Mouse (Mus musculus) lung, postnatal 10 days (tissue): ENCODE data around the gene Tex38.

ENCODE experiments used
- DNase-seq: peaks from one replicate; pipeline ENCODE4 v3.0.0; 2021

Gene Tex38

DNA sequence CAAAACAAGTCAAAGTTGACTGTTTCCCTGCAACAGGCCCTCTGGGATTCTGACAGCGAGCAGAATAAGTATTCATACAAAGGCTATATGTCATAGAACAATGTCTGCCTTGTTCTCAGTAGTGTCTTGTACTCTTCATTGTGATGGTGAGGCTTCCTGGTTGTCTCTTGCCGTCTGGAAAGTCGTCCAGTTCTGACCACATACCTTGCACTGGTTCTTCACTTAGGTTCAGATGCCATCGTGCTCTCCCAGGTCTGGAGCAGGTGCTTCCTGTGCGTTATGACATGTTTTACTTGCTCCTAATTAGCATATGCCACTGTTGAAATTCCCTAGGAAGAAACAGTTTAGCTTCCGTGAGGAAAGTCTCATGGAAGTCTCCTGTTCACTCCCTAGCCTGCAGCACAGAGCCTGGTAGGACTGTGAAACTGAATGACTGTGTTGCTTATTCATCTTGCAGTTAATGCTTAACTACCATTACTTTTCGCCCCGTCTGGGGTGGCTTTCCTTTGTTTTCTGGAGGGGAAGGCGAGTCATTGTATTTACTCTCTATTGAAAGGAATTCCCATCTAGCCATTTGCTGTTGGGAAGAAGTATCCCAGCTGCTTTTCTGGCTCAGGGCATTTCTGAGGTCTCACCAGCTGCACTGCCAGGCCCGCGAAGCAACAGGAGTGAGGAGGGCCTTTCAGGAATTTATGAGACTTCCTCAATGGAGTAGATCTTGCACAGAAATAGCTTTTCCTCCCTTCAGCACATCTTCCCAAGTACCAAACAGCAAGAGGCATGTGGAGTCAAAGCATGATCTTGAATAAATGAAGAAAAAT is 13.0 kb downstream of the Tex38 start:
- DNase-seq: no peak

- no peak for DNase-seq
Observed at GRCm38 (mm10) chr4:115764581-115764980, 16.2 kb downstream of the Tex38 start.

DNA sequence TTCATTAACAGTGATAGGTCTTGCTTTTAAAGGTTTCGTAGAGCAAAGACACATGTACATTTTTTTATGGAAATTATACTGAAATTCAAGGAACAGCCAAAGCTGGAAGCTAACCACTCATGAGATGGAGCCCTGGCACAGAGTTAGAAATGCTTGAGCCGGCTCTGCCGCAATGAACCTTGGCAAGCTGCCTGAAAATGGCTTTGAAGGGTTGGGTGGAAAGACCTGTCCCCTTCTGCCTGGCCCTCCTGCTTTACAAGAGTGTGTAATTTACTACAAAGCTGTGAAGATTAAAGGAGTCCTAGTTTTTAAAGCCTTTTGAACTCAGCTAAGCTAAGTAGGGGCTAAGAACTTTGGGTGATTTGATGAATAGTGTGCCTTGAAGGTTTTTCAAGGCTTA is 19.6 kb downstream of the Tex38 start:
- DNase-seq: peak; percentile 77

- DNase-seq: no peak
Observed at GRCm38 (mm10) chr4:115754851-115755250, 26.0 kb downstream of the Tex38 start.

DNA sequence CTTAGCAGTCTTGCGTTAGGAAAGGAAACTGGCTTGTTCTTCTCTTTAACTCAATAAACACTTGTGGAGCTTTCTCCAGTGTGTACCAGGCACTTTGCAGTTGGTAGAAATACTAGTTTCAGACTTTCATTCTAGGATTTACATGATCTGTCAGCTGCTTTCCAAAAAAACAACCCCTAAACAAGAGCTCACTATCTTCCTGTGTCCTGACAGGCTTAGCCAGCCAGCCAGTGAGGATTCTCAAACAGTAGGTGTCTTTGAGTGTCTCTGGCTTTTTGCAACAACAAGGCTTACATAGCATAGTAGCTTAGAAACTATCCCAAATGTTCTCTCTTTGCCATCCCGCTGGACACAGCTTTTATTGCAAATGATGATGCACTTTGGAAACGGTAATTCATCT is 26.7 kb downstream of the Tex38 start:
- DNase-seq: no peak

DNA sequence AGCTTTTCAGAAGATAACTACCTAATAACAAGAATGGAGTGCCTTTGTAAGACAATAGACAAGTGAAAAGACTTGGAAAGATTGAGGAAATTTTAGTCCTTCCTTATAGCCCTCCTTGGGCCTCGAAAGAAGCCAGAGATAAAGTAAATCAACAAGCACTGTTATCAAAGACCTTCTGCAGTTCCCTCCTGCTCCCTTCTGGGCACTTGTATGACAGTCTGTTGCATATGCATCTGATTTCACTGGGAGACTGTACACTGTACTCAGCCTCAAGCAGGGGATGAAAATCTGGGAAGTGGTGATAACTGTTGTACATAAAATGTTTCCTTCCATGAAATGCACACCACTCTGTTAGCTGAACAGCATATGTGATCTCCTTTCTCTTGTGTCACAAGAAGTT is 31.5 kb downstream of the Tex38 start:
- no peak for DNase-seq

GRCm38 (mm10) chr4:115748181-115748580 is 32.6 kb downstream of the Tex38 start:
- DNase-seq: no peak

- DNase-seq: no peak
Observed at GRCm38 (mm10) chr4:115743096-115743495, 37.7 kb downstream of the Tex38 start.

- DNase-seq: no peak
Observed at GRCm38 (mm10) chr4:115742658-115743057, 38.2 kb downstream of the Tex38 start.

- no peak for DNase-seq
Observed at GRCm38 (mm10) chr4:115738481-115738985, 42.3 kb downstream of the Tex38 start.

DNA sequence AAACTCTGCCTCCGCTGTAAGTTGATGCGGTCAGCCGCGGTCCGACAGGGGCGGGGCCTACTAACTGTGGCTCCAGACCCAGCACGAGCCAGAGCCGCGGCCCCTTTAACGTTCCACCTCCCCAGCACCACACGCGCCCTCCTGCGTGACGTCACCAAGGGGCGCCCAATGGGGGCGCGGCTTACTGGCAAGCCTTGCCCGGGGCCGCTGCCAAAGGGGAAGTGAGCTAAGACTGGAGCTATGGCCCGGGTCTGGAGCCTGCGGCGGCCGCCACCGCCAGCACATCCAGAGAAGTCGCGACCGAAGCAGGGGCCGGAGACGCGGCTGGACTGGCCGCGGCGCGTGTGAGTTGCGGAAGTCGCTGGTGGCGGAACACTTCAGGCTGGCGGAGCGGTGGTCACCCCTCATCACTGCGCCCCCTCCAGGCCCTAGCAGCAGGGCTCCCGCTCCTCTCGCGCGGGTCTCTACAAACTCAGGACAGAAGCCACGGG is 43.2 kb downstream of the Tex38 start, which contains the start of gene Efcab14:
TSS of gene Efcab14 (plus strand) at position 194 of the 491 bp plus-strand sequence.
- DNase-seq: peak; percentile 99

DNA sequence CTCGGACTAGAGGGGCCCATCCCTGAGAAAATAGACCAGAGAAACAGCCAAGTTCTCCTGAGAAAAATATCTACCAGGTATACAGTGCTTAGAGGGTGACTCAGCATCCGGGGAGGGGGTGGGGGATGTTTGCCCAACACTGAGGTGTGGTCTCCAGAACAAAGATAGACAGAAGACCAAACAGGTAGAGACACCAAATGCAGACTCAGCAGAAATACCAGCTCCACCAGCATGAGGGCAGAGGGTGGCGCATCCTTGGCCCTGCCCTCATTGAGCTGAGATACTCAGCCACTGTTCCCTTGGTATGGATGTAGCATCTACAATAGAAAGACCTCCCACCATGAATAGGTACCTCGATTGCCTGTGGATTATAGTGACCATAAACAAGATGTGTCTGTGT is 46.0 kb downstream of the Tex38 start:
- no peak for DNase-seq

- DNase-seq: no peak
Observed at GRCm38 (mm10) chr4:115733746-115734145, 47.1 kb downstream of the Tex38 start.

DNA sequence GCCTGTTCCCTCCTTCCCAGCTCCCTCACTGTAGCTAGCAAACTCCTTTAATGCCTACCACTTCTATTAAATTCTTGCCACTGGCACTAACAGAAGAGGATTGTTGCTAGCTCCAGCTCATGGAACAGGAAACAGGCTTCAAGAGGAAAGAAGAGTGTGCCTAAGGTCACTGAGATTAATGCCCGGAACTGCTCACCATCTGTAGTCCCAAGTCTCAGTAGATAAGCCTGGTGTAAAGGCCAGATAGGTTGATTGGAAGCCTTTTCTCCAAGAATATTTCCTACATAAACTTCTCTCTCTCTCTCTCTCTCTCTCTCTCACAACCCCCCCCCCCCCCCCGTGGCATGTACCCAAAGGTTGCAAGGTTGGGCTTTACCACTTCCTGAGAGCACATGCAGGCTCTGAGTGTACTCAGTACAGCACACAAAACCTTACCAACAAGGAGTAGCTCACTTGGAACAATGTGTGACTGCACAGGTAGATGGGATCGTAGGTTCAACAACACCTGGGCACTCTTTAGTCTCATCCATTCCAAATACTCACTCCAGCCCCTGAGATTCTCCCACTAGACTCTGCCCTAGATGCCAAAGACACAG is 48.5 kb downstream of the Tex38 start:
- no peak for DNase-seq

GRCm38 (mm10) chr4:115731588-115732222 is 49.1 kb downstream of the Tex38 start:
- peak; percentile 81 for DNase-seq
